Mouse (Mus musculus) gastrocnemius, postnatal 36 days (tissue): Measurements from ENCODE around the gene Gm815. TPM values are rescaled to one million over a fixed set of nuclear protein-coding genes. Genes with fewer than 3 reads are reported as not detected.

Experiments
- DNase-seq, 2 experiments: peaks; one replicate each; pipeline ENCODE4 v3.0.0; 2022
- intact Hi-C: fragments of 180-260 bp; cut with DNase I; formaldehyde crosslinking; loops from one replicate; pipeline ENCODE4 v1.15.1; 2025
- total RNA-seq, 2 experiments: library from RNA; stranded (reverse); gene quantifications; 2 replicates each; pipeline ENCODE4 v1.2.3; 2021

Gm815 gene
- total RNA-seq, 2 experiments from 2014 or later: not detected

- DNase-seq: no peak
- intact Hi-C loops: no loop called here
These were observed 10.1 kb upstream of the Gm815 start for GRCm38 (mm10) chr19:26875601-26876000.

GRCm38 (mm10) chr19:26877180-26877775 lies 8.4 kb upstream of the Gm815 start:
- no peak for DNase-seq
- intact Hi-C loops: no loop called here

GRCm38 (mm10) chr19:26879856-26880255 lies 5.8 kb upstream of the Gm815 start:
- intact Hi-C loops: no loop called here
- DNase-seq: no peak

- no peak for DNase-seq
- intact Hi-C loops: no loop called here
These were observed 3.7 kb upstream of the Gm815 start for GRCm38 (mm10) chr19:26881866-26882427.

GRCm38 (mm10) chr19:26888171-26888570 lies 2.5 kb downstream of the Gm815 start:
- DNase-seq: no peak
- intact Hi-C loops: no loop called here

- intact Hi-C loops: no loop called here
- DNase-seq: peak in 1 of 2 experiments; percentile 11
These were observed 5.8 kb downstream of the Gm815 start for GRCm38 (mm10) chr19:26891306-26891964.

GRCm38 (mm10) chr19:26892861-26893260 lies 7.2 kb downstream of the Gm815 start:
- DNase-seq: no peak
- intact Hi-C loops: no loop called here

- no peak for DNase-seq
- intact Hi-C loops: no loop called here
These were observed 16.5 kb downstream of the Gm815 start for GRCm38 (mm10) chr19:26902162-26902561.

GRCm38 (mm10) chr19:26914245-26914644 lies 28.6 kb downstream of the Gm815 start:
- DNase-seq: no peak
- intact Hi-C loops: no loop called here

- intact Hi-C loops: no loop called here
These were observed 35.1 kb downstream of the Gm815 start for GRCm38 (mm10) chr19:26920816-26921215.

GRCm38 (mm10) chr19:26930295-26931283 lies 44.9 kb downstream of the Gm815 start:
- intact Hi-C loops: no loop called here
- no peak for DNase-seq

More at GRCm38 (mm10) chr19:26920816-26921215, 35.1 kb downstream of the Gm815 start:
- DNase-seq: no peak

- intact Hi-C loops: no loop called here
- no peak for DNase-seq
These were observed 48.5 kb downstream of the Gm815 start for GRCm38 (mm10) chr19:26934186-26934585.
